Mouse (Mus musculus) left cerebral cortex, postnatal 4 days (tissue): ENCODE results near the gene 1190005I06Rik. TPM values are rescaled to one million over a fixed set of nuclear protein-coding genes. Genes with fewer than 3 reads are reported as not detected.
A peak's percentile ranks its signal among the peaks of the same experiment; 100 is the strongest.

ENCODE experiments used
- DNase-seq: peaks from one replicate; pipeline ENCODE4 v3.0.0-alpha.2; 2022
- intact Hi-C: fragments of 180-260 bp; cut with DNase I; formaldehyde crosslinking; loops from one replicate; pipeline ENCODE4 v1.15.1; 2025
- total RNA-seq, 2 experiments: library from RNA; stranded (reverse); gene quantifications; 2 replicates each; pipeline ENCODE4 v1.2.3; 2021

Gene 1190005I06Rik
- total RNA-seq, 2 experiments from 2014 or later = 6.2 to 10.3 TPM

GRCm38 (mm10) chr8:120668374-120668905, 21.0 kb upstream of the 1190005I06Rik start, which contains the start of gene Emc8:
TSS of gene Emc8 (minus strand) at chr8:120668573.
- intact Hi-C loops = no loop called here
- DNase-seq = peak; percentile 37

DNA sequence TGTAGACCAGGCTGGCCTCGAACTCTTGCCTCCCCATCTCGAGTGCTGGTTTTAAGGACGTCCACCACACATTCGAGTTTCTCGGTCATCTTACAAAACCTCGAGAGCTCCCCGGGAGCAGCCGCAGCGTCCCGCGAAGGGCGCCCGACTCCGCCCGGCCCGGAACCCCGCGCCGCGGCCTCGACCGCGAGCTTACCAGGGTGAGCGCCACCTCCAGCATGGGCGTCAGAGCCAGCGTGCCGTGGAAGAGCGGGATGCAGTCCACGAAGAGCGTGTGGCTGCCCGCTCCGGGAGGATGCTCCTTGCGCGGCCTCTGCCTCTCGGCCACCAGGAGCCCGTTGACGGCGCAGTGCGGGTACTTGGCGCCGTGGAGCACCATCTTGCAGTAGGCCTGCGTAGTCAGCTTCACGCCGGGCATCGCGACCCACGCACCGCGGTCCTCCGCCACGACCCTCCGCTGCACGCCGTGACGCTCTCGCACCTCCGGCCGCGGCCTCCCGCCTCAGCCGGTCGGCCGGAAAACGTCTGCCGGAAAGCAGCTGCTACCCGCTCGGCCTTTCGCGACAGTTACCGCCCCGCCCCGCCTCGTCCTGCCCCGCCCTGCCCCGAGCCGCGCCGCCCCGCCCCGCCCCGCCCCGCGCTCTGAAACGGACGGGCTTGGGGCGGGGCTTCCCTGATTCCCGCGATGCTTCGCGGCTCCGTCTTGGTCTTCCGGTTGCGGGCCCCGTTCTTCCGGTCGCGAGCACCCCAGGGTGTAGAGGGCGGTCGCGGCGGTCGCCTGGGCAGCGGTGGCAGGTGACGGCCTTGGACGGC, 20.3 kb upstream of the 1190005I06Rik start, which contains the start of the genes Gm27021 and Cox4i1:
Gm27021 (minus strand) TSS at position 519 of the 813 bp plus-strand sequence.
Cox4i1 (plus strand) TSS at position 662 of the 813 bp plus-strand sequence.
- intact Hi-C loops = no loop called here
- DNase-seq = peak; percentile 97

DNA sequence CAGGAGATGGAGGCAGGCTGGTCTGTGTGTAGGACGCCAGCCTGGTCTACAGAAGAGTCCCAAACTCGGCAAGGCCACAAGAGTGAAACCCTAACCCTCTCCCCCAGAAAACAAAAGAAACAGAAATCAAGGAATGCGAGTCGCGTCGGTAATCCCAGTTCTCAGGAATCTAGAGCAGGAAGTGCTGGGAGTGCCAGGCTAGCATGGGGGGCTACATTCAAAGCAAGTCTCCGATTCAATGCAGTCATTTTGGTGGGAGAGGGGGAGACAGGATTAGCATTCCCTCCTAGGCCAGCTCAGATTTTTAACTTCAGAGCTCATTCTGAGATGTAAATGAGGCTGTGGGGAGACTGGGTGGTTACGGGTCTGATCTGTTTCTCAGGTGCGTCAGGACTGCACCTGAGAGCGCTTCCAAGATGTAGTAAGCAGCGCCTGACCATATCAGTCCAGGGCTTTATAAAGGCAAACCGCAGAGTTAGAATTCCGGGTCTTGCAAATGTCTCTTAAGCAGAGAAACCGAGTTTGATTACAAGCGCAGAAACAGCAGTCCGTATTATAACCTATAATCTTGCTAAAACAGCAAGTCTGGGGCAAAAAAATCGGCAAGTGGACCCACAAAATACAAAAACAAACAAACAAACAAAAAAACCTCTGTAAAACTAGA, 19.5 kb upstream of the 1190005I06Rik start:
- intact Hi-C loops = no loop called here
- no peak for DNase-seq

DNA sequence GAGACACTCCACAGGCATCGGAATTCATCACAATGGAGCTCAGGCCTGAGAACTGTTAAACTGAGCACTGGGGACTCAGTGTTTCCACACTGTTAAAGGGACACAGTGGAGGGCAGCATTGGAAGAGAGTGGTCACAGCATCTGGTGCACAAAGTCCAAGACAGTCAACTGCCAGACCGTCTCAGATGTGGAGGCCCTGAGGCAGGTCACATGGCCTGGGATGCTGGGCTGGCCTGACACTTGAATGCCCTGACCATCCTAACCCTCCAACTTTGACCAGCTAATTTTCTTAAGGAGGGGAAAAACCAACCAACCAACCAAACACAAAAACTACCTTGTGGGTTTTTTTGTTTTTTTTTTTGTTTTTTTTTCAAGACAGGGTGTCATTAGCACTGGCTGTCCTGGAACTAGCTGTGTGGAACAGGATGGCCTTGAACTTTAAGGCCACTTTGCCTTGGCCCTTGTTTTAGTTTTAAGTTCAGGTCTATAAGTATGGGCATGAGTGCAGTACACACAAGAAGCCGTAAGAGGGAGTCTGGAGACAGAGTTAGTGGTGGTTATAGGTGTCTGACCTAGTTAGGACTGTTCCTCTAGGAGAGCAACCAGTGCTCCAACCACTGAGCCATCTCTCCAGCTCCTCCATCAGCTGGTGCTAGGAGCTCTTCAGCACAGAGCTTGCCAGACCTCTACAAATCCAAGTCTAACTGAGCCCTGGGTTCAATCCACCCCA, 18.5 kb upstream of the 1190005I06Rik start:
- DNase-seq = no peak
- intact Hi-C loops = no loop called here

- intact Hi-C loops = no loop called here
- DNase-seq = peak; percentile 50
Observed at GRCm38 (mm10) chr8:120664566-120664965, 17.1 kb upstream of the 1190005I06Rik start.

DNA sequence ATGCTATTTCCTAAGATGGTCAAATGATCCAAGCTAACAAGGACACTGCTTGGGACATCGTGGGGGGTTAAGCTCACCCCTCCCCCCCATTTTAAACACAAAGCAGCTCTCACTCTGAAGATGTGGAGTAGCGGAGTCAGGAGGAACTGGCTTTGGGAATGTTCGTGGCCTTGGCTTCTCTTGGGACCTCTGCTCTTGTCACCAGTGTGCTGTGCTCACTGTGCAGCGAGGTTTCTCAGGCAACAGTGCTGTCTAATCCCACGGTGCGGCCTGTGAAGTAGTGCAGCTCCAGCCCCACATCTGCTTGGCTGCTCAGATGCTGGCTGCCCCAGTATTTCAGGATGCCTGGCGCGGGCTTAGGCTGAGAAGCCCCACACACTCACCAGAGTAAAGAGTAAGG, 10.0 kb upstream of the 1190005I06Rik start:
- intact Hi-C loops = no loop called here
- DNase-seq = no peak

DNA sequence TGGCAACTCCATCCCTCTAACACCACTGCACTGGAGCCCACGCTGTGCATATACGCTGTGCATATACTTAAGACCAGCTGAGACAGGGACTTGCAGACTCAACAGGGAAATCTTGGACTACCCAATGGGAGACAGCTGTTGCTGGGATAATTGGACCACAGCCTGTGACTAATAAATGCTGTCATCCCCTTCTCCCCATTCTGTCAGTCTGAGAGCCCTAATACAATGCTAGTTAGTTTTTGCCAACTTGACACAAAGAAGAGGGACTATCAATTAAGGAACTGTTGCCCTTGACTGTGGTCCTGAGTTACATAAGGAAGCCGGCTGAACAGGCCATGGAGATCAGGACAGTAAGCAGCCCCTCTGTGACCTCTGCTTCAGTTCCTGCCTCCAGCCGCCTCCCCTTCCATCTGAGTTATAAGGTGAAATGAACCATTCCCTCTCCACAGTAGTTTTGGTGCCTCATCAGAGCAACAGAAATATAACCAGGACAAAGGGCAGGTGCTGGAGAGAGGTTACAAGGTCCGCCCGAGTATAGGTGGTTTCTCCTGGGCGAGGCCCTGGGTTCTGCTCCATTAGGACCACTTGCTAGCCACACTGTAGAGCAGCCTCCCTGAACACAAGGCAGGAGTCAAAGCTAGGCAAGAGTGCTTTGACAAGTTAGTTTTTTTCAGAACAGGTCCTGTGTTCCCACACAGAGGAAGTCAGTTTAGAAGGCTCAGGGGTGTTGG, 9.1 kb upstream of the 1190005I06Rik start:
- no peak for DNase-seq
- intact Hi-C loops = no loop called here

GRCm38 (mm10) chr8:120644663-120645062, 2.8 kb downstream of the 1190005I06Rik start:
- peak; percentile 88 for DNase-seq
- intact Hi-C loops = no loop called here

DNA sequence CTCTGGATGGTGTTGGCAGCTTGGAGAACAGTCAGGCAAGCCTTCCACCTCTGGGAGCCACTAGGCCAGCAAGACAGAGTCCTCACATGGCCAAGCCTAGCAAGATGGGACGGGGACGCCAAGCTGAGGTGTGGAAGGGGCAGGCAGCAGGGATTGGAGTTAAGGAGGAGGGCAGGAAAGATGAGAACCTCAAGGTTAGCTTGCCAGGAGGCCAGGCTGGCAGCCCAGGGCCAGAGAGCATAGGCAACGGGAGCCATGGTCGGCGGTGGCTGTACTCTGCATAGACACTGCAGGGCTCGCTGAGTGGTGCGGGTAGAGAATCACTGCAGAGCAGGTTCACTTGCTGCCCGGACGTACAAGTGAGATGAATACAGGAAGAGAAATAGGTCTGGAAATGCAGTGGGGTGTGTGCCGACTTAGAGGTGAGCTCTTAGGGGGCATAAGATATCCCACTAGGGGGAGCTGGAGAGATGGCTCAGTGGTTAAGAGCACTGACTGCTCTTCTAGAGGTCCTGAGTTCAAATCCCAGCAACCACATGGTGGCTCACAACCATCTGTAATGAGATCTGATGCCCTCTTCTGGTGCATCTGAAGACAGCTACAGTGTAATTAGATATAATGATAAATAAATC, 5.3 kb downstream of the 1190005I06Rik start:
- intact Hi-C loops = no loop called here
- no peak for DNase-seq

DNA sequence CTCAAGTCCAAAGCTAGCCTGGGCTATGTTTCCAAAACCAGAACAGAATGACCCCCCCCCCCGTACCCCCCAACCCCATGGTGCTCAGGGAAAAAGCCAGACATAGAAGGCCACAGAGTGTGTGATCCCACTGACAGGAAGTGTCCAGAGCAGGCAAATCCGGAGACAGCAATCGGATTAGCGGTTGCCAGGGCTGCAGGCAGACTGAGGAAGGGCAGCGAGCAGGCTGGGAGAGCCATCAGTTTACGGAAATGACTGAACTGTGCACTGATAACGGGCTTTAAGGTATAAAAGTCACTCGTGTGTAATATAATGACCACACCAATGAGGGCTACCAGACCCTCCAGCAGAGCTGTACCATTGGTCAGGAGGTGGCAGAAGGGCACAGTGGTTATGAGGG, 6.2 kb downstream of the 1190005I06Rik start:
- intact Hi-C loops = no loop called here
- no peak for DNase-seq

DNA sequence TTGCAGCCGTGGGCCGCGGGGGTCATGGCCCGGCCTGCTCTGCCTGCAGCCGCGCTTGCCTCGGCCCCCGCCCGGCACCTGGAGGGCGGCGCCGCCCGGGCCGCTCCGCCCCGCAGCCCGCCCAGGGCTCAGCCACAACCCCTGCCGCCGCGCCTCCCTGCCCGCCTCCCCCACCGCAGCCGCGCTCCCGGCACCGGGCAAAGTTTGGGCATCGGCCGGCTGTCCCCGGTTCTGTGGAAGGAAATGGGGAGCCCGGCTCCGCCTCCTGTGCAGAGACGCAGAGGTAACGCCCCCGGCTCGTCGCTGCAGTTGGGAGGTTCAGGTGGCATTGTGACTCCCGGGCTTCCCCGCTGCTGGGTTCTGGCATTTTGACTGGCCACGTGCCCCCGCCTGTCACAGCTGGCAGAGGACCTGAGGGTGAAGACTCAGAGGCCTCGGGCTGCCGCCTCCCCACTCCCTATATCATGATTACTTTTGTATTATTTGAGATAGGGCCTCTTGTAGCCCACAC, 13.0 kb downstream of the 1190005I06Rik start:
- intact Hi-C loops = no loop called here
- no peak for DNase-seq

DNA sequence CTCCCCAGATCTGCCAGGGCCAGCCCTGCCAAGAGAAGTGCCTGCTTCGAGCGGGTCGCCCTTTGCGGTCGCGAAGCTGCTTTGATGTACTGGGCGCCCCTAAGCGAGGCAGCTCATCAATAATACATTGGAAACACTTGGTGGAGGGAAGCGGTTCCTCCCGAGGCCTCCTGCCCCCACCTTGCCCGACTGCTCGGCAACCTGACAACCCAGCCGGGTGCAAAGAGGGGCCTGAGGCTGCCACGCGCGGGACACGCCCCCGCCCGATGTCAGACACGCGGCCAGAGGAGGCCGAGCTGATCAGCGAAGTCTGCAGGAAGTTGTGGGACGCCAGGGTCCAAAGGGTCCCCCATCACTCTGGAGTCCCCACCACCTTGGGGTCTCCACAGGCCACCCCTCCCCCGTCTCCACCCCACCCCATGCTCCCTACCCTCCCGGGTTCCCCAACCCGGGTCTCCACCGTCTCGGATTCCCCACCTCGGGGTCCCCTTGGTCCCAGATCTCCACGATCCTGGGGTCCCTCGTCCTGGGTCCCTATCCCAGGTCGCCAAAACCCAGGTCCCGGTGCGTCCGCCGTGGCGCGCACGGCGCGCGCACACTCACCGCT, 13.7 kb downstream of the 1190005I06Rik start:
- intact Hi-C loops = no loop called here

DNA sequence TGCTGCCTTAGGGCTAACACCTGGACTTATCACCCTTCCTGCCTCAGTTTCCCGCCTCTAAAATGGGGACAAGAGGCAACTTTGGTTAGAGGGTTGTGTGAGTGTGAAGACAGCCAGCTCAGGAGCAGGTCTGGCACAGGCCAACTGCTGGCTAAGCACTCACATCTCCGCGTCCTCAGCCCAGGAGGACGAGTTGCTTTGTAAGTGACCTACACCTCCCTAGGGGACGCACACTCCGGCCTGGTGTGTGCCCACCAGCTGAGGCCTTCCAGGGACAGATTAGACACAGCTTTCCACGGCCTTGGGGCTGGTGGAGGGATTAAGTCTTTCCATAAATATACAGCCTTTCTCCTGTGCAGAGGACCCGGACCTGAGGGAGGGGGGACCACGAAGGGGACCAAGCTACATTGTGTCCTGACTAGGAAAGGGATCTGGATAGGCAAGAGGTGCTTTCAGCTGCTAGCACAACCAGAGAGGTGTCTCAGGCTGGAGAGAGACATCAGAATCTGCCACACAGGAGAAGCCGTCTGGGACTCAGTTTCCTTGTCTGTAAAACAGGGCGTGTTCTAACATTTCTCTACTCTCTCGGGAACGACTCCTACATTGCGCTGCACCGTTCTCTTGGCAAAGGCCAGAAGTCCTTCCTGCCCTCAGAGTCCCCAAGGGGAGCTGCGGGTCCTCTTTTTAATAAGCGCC, 14.3 kb downstream of the 1190005I06Rik start:
- intact Hi-C loops = no loop called here
- DNase-seq = no peak

More for the DNA sequence above, 13.7 kb downstream of the 1190005I06Rik start:
- no peak for DNase-seq

GRCm38 (mm10) chr8:120631441-120632375, 15.7 kb downstream of the 1190005I06Rik start:
- DNase-seq = peak; percentile 45
- intact Hi-C loops = no loop called here

DNA sequence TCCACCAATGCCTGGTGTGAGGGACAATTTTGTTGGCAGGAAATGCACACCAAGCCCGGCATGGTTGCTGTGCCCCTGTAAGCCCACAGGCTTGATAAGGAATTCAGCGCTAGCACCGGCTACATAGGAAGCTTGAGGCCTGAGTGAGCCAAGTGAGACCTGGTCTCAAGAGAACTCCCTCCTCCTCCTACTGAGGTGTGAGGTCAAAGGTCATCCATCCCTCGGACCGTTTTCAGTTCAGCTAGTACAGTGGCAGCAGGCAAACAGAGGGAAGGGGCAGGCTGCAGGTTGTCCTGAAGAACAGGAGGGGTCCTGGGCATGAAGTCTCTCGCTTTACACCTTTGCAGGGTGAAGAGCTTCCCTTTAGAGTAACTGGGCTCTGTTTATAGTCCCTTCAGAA, 16.6 kb downstream of the 1190005I06Rik start:
- intact Hi-C loops = no loop called here

DNA sequence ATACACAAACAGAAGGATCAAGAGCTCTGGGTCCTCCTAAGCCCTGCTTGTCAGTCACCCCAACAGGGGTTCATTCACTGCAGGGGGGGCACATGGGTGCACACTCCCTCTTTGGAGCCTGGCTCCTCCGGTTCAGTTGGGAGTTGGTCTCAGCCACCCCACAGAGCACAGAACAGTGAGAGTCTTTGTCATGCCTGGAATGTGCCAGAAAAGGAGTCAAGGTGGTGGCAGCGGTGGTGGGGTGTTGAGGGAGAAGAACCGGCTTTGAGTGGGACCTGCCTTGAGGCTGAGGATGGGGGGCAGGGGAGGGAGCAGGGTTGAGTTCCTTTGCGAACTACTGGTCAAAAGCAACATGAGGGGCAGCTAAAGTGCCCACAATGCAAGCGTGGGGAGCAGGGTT, 17.4 kb downstream of the 1190005I06Rik start:
- intact Hi-C loops = no loop called here
- DNase-seq = no peak

More for the DNA sequence above, 16.6 kb downstream of the 1190005I06Rik start:
- DNase-seq = no peak

DNA sequence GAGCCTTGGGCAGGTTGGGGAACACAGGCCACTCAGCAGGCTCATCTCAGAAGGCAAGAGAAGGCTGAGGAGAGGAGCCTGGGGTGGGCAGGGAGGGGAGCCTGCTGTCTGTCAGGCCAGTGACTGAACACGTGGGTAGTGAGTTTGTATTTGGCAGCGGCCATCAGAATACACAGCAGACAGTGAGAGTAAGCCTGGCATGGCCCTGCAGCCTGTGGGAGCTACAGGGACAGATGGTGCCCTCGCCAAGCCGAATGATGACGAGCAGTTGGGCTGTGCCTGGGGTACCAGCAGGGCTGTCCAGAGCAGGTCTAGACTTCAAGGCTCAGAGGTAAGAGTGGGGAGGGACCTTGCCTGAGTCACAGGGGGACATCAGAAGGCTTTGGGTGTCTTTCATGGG, 20.1 kb downstream of the 1190005I06Rik start:
- peak; percentile 89 for DNase-seq
- intact Hi-C loops = no loop called here
